Mouse (Mus musculus): ENCODE results near the gene Pisd. TPM values are rescaled to one million over a fixed set of nuclear protein-coding genes. Genes with fewer than 3 reads are reported as not detected.
"Not testable (repeated sequence)": the region's sequence is repeated elsewhere in the genome, so short reads cannot be mapped to it uniquely, and the experiment has no call there.

Gene Pisd
- 78.6 and 83.2 TPM in 2 replicates for polyA plus RNA-seq (2016; fragmentation: Nextera tagmentation; extraction: Ambion mirVana)

GRCm38 (mm10) chr5:32785313-32785915 lies at the start of gene Pisd:
Gene Pisd, minus strand, starts transcription at chr5:32785646.
- WGBS, result under 1% methylated on average over 52 of the region's 52 CpGs
- Histone ChIP-seq H3K4me2 (replicated peaks) (peak within 1 kb of the TSS; percentile 74), H3K4me1 (peaks cover 8% of the 10 kb centered on the region), H3K36me3 (peaks cover 15% of the 10 kb centered on the region), H3K4me3 (peak within 1 kb of the TSS; percentile 93), H3K9ac (peak within 1 kb of the TSS; percentile 78), H3K27me3 (no peaks in the 10 kb centered on the region), H3K9me3 (replicated peaks) (no peaks in the 10 kb centered on the region), H3K27ac (peak within 1 kb of the TSS; percentile 80)
- peak; percentile 99 for ATAC-seq (ENCODE audit: low FRiP score)

- H3K4me3 ChIP-seq, result no peak overlapping the region
- H3K9me3 ChIP-seq (replicated peaks), result no peaks in the 10 kb centered on the region
- H3K9ac ChIP-seq, result no peak overlapping the region
- H3K4me1 ChIP-seq, result no peaks in the 10 kb centered on the region
- H3K4me2 ChIP-seq (replicated peaks), result no peak overlapping the region
- WGBS, result 94% methylated on average over 1 of the region's 1 CpGs
- H3K27ac ChIP-seq, result no peak overlapping the region
- no peaks in the 10 kb centered on the region for H3K27me3 ChIP-seq
- ATAC-seq (ENCODE audit: low FRiP score), result no peak
- peaks cover 76% of the 10 kb centered on the region for H3K36me3 ChIP-seq
These were observed 49.1 kb upstream of the Pisd start for GRCm38 (mm10) chr5:32834497-32834896.

GRCm38 (mm10) chr5:32830054-32830453 lies 44.6 kb upstream of the Pisd start:
- Histone ChIP-seq H3K9ac (no peak overlapping the region), H3K4me3 (no peak overlapping the region), H3K27me3 (no peaks in the 10 kb centered on the region), H3K9me3 (replicated peaks) (no peaks in the 10 kb centered on the region), H3K36me3 (peaks cover 83% of the 10 kb centered on the region), H3K4me2 (replicated peaks) (no peak overlapping the region), H3K4me1 (no peaks in the 10 kb centered on the region), H3K27ac (no peak overlapping the region)
- no peak for ATAC-seq (ENCODE audit: low FRiP score)
- WGBS, result 94% methylated on average over 2 of the region's 2 CpGs

- H3K36me3 ChIP-seq, result peaks cover 72% of the 10 kb centered on the region
- H3K27ac ChIP-seq; H3K9me3 ChIP-seq (replicated peaks); H3K4me2 ChIP-seq (replicated peaks); H3K9ac ChIP-seq; H3K4me1 ChIP-seq; H3K4me3 ChIP-seq; ATAC-seq (ENCODE audit: low FRiP score); H3K27me3 ChIP-seq: not testable (repeated sequence)
- WGBS, result 94% methylated on average over 1 of the region's 1 CpGs
These were observed 43.3 kb upstream of the Pisd start for GRCm38 (mm10) chr5:32828766-32829165.

- Histone ChIP-seq H3K9me3 (replicated peaks) (no peaks in the 10 kb centered on the region), H3K4me3 (no peak within 1 kb of the TSS), H3K27me3 (no peaks in the 10 kb centered on the region), H3K36me3 (peaks cover 68% of the 10 kb centered on the region), H3K27ac (no peak within 1 kb of the TSS), H3K9ac (no peak within 1 kb of the TSS), H3K4me2 (replicated peaks) (no peak within 1 kb of the TSS), H3K4me1 (no peaks in the 10 kb centered on the region)
- ATAC-seq (ENCODE audit: low FRiP score), result no peak
- WGBS, result 91% methylated on average over 7 of the region's 7 CpGs
These were observed 41.6 kb upstream of the Pisd start, which contains the start of gene Gm20671 for GRCm38 (mm10) chr5:32827009-32827408. Gene Gm20671, minus strand, starts transcription at chr5:32827109.

GRCm38 (mm10) chr5:32820471-32820870 lies 35.0 kb upstream of the Pisd start:
- no peak for ATAC-seq (ENCODE audit: low FRiP score)
- Histone ChIP-seq H3K27me3 (no peaks in the 10 kb centered on the region), H3K36me3 (peaks cover 64% of the 10 kb centered on the region), H3K4me3 (no peak overlapping the region), H3K4me2 (replicated peaks) (no peak overlapping the region), H3K9me3 (replicated peaks) (no peaks in the 10 kb centered on the region), H3K27ac (no peak overlapping the region), H3K4me1 (no peaks in the 10 kb centered on the region), H3K9ac (no peak overlapping the region)
- WGBS, result 94% methylated on average over 8 of the region's 8 CpGs

GRCm38 (mm10) chr5:32815396-32815795 lies 29.9 kb upstream of the Pisd start:
- no peak overlapping the region for H3K27ac ChIP-seq
- 93% methylated on average over 4 of the region's 4 CpGs for WGBS
- H3K9me3 ChIP-seq (replicated peaks), result no peaks in the 10 kb centered on the region
- no peak overlapping the region for H3K4me3 ChIP-seq
- ATAC-seq (ENCODE audit: low FRiP score), result no peak
- no peak overlapping the region for H3K9ac ChIP-seq
- H3K4me2 ChIP-seq (replicated peaks), result no peak overlapping the region
- H3K4me1 ChIP-seq, result no peaks in the 10 kb centered on the region
- no peaks in the 10 kb centered on the region for H3K27me3 ChIP-seq
- peaks cover 67% of the 10 kb centered on the region for H3K36me3 ChIP-seq

GRCm38 (mm10) chr5:32786454-32786853 lies 1.0 kb upstream of the Pisd start:
- WGBS, result 100% methylated on average over 1 of the region's 1 CpGs
- not testable (repeated sequence) for H3K4me1 ChIP-seq; H3K4me2 ChIP-seq (replicated peaks); H3K27me3 ChIP-seq; H3K4me3 ChIP-seq; H3K27ac ChIP-seq; ATAC-seq (ENCODE audit: low FRiP score); H3K9ac ChIP-seq; H3K9me3 ChIP-seq (replicated peaks)
- peaks cover 20% of the 10 kb centered on the region for H3K36me3 ChIP-seq

- peak overlapping the region; percentile 93 for H3K4me3 ChIP-seq
- no peak for ATAC-seq (ENCODE audit: low FRiP score)
These were observed 720 bp downstream of the Pisd start for GRCm38 (mm10) chr5:32784726-32785125.

GRCm38 (mm10) chr5:32781596-32781995 lies 3.9 kb downstream of the Pisd start:
- ATAC-seq (ENCODE audit: low FRiP score), result no peak
- Histone ChIP-seq H3K27me3 (no peaks in the 10 kb centered on the region), H3K36me3 (peaks cover 5% of the 10 kb centered on the region; the same call in 1 of the 2 replicates), H3K9me3 (replicated peaks) (no peaks in the 10 kb centered on the region), H3K9ac (no peak overlapping the region), H3K4me2 (replicated peaks) (no peak overlapping the region), H3K4me1 (peaks cover 8% of the 10 kb centered on the region), H3K27ac (no peak overlapping the region), H3K4me3 (no peak overlapping the region)
- 95% methylated on average over 5 of the region's 5 CpGs for WGBS

More at GRCm38 (mm10) chr5:32784726-32785125, 720 bp downstream of the Pisd start:
- Histone ChIP-seq H3K4me2 (replicated peaks) (peak overlapping the region; percentile 74), H3K27me3 (no peaks in the 10 kb centered on the region), H3K9ac (peak overlapping the region; percentile 78), H3K4me1 (peaks cover 8% of the 10 kb centered on the region), H3K36me3 (peaks cover 11% of the 10 kb centered on the region; the same call in 1 of the 2 replicates), H3K27ac (no peak overlapping the region), H3K9me3 (replicated peaks) (no peaks in the 10 kb centered on the region)
- 25% methylated on average over 5 of the region's 5 CpGs for WGBS

- 96% methylated on average over 3 of the region's 3 CpGs for WGBS
- Histone ChIP-seq H3K36me3 (peaks cover 16% of the 10 kb centered on the region), H3K4me1 (no peaks in the 10 kb centered on the region), H3K9ac (no peak overlapping the region), H3K27me3 (no peaks in the 10 kb centered on the region), H3K4me3 (no peak overlapping the region), H3K9me3 (replicated peaks) (no peaks in the 10 kb centered on the region), H3K4me2 (replicated peaks) (no peak overlapping the region), H3K27ac (no peak overlapping the region)
- ATAC-seq (ENCODE audit: low FRiP score), result no peak
These were observed 7.3 kb downstream of the Pisd start for GRCm38 (mm10) chr5:32778168-32778567.

- H3K4me3 ChIP-seq, result no peak overlapping the region
- 77% methylated on average over 2 of the region's 2 CpGs for whole genome bisulfite sequencing
- no peak for ATAC-seq (ENCODE audit: low FRiP score)
- H3K36me3 ChIP-seq, result peaks cover 27% of the 10 kb centered on the region
- no peak overlapping the region for H3K4me2 ChIP-seq (replicated peaks)
- no peaks in the 10 kb centered on the region for H3K9me3 ChIP-seq (replicated peaks)
- H3K4me1 ChIP-seq, result no peaks in the 10 kb centered on the region
- H3K9ac ChIP-seq, result no peak overlapping the region
- no peaks in the 10 kb centered on the region for H3K27me3 ChIP-seq
- no peak overlapping the region for H3K27ac ChIP-seq
These were observed 13.1 kb downstream of the Pisd start for GRCm38 (mm10) chr5:32772361-32772760.

Measured in hindbrain, embryonic 12.5 days (tissue).